Mouse (Mus musculus): ENCODE data around the gene Hoxc10. TPM values are rescaled to one million over a fixed set of nuclear protein-coding genes. Genes with fewer than 3 reads are reported as not detected.

Hoxc10 gene
- polyA plus RNA-seq, 1 experiment, result 2.6 TPM

DNA sequence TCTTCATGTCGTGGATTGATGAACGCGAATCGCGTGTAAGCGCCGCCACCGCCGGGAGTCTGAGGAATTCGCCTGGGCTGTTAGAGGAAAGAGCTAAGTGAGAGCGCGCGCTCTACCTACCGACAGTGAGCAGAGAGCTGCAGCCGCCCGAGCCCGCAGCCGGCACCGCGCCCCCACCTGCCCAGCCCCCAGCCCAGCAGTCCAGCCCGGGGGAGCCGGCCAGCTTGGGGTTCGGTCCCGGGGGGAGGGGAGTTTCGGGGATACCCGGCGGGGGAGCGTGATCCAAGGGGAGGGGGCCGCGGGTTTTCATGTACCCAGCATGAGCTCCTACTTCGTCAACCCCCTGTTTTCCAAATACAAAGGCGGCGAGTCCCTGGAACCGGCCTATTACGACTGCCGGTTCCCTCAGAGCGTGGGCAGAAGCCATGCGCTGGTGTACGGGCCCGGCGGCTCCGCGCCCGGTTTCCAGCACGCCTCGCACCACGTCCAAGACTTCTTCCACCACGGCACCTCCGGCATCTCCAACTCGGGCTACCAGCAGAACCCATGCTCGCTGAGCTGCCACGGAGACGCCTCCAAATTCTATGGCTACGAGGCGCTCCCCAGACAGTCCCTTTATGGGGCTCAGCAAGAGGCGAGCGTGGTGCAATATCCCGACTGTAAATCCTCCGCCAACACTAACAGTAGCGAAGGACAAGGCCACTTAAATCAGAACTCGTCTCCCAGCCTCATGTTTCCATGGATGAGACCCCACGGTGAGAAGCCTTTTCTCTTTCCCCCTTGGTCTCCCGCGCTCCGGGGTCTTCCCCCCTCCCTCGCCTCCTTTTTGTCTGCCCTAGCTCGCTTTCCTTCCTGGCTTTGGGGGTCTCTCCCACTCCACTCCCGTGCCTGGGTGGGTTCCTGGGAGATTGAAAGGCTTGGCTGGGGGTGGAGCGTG is 24.1 kb downstream of the Hoxc10 start, which contains the start of gene Hoxc8:
TSS of gene Hoxc8 (plus strand) at position 147 of the 937 bp plus-strand sequence.
- peak; percentile 35 for DNase-seq (ENCODE audit: low spot score)

- no peak for DNase-seq (ENCODE audit: low spot score)
These were observed 25.2 kb downstream of the Hoxc10 start for GRCm38 (mm10) chr15:102991782-102992181.

GRCm38 (mm10) chr15:102992206-102992605 is 25.6 kb downstream of the Hoxc10 start:
- no peak for DNase-seq (ENCODE audit: low spot score)

- no peak for DNase-seq (ENCODE audit: low spot score)
These were observed 26.3 kb downstream of the Hoxc10 start for GRCm38 (mm10) chr15:102992863-102993262.

DNA sequence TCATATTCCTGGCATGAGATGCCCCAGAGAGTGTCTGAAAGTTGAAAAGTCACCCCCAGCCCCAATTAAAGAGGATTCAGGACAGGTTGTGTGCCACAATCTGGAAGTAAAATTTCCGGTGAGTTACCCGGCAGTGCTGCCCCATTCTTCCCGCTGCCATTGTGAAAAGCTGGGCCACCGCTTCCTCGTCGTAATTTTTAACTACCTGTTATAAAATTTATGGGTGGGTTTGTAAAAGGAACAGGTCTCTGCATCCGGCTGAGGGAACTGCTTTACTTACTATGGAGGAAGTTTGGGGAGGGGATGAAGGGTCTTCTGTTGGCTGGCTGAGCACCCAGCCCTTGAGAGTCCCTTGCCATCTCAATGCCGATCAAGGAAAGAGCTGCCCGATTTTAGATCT is 30.0 kb downstream of the Hoxc10 start:
- no peak for DNase-seq (ENCODE audit: low spot score)

GRCm38 (mm10) chr15:102997431-102997830 is 30.8 kb downstream of the Hoxc10 start:
- DNase-seq (ENCODE audit: low spot score), result no peak

GRCm38 (mm10) chr15:102997939-102998355 is 31.4 kb downstream of the Hoxc10 start, which contains the start of gene Hoxc6:
TSS of gene Hoxc6 (plus strand) at chr15:102998257.
- no peak for DNase-seq (ENCODE audit: low spot score)

DNA sequence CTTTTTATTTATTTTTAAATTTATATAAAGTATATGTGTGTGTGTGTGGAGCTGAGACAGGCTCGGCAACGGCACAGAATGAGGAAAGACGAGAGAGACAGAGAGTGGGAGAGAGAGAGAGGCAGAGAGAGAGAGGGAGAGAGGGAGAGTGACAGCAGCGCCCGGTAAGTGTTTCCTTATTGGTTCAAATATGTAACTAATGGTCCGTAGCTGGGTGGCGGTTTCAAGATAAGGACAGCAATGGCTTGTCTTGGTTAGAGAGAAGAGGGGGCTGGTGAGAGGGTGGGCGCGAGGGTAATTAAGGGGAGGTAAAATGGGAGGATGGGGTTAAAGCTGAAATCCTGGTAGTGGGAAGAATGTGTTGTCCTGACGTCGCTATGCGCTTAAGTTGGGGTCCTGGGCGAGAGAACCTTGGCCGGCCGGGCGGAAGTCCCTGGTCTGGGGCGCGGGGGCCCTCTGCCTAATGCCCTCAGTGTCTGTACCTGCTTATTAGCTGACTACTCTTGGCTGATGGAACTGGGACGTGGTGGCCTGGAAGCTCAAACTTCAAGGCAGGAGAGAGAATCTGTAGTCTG is 32.1 kb downstream of the Hoxc10 start:
- DNase-seq (ENCODE audit: low spot score), result no peak

- DNase-seq (ENCODE audit: low spot score), result peak; percentile 70
These were observed 32.7 kb downstream of the Hoxc10 start for GRCm38 (mm10) chr15:102999183-102999831.

- no peak for DNase-seq (ENCODE audit: low spot score)
These were observed 33.4 kb downstream of the Hoxc10 start for GRCm38 (mm10) chr15:102999955-103000354.

DNA sequence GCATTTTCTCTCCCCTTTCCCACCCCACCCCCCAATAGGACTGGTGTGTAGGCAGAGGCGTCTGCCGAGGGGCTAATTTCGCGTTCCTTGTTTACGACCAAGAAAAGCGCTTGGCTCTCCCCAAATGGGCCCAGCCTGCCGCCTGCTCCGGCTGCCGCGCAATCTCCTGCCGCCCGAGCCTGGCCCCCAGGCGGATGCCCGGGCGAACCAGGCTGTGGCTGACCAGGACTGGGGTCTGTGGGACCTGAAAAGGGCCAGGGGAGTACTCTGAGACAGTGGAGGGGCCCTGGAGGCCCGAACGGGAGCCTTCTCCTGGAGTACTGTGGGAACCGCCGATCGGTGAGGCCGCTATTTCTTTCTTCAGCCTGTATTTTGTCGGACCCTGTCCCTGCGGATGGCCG is 33.9 kb downstream of the Hoxc10 start:
- no peak for DNase-seq (ENCODE audit: low spot score)

DNA sequence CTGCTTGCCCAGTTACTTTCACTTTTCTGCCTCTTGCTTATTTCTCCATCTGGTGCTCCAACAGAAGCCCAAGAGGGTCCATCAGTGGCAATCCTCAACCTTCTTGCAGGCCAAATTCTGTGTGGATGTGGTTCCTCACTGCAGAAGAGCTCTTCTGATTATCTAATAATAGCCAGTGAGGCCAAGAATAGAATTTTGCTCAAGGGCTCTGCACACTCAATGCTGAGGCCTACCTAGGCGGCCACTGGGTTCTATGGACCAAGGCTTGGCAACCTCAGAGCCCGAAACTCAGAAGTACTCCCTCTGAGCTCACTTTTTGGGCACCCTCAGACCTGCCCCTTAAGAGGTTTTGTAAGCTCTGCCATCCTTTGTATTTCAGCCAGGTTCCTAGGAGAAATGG is 34.8 kb downstream of the Hoxc10 start:
- no peak for DNase-seq (ENCODE audit: low spot score)

DNA sequence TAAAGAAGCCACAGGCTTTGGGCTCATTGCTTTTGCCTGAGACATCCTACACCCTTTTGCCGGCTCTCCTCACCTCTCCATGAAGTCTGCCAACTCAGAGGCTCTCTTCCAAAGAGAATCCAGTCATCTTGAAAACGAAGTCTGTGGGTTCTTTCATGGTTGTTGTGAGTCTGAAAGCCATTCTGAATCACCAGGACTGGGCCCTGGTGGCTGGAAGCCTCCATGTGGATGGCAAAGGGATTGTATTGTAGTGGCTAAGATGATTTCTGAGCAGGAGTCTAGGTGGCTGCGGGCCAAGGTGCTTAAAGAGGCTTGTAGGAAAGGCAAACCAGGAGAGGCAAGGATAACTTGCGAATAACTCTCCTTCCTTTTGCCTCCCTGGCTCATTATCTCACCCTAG is 35.6 kb downstream of the Hoxc10 start:
- no peak for DNase-seq (ENCODE audit: low spot score)

- DNase-seq (ENCODE audit: low spot score), result no peak
These were observed 36.3 kb downstream of the Hoxc10 start for GRCm38 (mm10) chr15:103002821-103003448.

GRCm38 (mm10) chr15:103005308-103005707 is 38.7 kb downstream of the Hoxc10 start:
- no peak for DNase-seq (ENCODE audit: low spot score)

DNA sequence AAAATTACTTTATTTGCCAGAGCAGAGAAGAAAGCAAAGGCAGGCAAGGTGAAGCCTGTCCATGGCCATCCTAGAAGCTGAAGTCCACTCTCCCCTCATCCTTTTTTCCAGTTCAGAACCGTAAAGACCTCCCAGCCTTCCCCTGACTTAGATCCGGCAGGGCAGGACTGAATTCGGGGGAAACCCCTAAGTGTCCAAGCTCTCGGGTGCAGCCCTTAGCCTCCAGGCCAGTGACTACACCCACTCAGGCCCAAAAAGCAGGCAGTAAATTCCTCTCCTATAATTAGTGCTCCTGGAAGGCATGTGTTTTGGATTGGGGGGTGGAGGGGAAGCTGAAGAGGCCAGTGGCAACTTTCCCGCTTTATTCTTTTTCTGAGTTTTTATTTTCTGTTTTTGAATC is 39.2 kb downstream of the Hoxc10 start:
- no peak for DNase-seq (ENCODE audit: low spot score)

DNA sequence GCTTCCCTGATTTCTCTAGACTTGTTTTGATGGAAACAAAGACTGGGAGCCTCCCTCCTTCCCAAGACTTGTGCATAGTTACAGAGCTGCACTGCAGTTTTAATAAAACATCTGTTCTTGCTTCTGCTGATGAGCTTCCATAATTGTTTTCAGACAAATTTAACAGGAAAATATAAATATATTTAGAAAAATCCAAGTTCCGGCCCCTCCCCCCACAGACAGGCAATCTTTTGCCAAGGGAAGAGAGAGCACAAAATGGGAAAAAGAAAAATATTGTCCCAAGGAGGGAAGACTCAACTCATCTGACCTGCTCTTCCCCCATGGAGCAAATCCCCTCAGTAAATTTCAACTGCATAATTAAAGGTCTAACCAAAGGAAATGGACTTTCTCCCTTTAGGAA is 39.7 kb downstream of the Hoxc10 start:
- DNase-seq (ENCODE audit: low spot score), result no peak

DNA sequence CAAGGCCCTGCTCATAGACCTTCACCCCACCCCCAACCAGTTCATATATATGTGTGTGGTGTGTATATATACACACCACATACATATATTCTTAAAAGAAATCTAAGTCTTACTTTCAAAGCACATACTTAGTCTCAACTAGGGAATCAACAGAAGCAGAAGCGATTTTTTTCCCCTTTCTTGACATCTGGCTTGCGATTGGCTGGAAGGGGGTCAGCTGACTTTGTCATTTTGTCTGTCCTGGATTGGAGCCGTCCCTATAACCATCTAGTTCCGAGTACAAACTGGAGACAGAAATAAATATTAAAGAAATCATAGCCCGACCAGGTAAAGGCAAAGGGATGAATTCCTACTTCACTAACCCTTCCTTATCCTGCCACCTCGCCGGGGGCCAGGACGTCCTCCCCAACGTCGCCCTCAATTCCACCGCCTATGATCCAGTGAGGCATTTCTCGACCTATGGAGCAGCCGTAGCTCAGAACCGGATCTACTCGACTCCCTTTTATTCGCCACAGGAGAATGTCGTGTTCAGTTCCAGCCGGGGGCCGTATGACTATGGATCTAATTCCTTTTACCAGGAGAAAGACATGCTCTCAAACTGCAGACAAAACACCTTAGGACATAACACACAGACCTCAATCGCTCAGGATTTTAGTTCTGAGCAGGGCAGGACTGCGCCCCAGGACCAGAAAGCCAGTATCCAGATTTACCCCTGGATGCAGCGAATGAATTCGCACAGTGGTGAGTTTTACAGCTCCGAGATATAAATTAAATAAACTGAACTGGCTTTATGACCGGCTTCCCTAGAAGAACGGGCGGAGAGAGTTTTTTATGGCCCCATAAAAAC is 42.9 kb downstream of the Hoxc10 start:
- DNase-seq (ENCODE audit: low spot score), result no peak

GRCm38 (mm10) chr15:103010112-103010846 is 43.7 kb downstream of the Hoxc10 start:
- no peak for DNase-seq (ENCODE audit: low spot score)

DNA sequence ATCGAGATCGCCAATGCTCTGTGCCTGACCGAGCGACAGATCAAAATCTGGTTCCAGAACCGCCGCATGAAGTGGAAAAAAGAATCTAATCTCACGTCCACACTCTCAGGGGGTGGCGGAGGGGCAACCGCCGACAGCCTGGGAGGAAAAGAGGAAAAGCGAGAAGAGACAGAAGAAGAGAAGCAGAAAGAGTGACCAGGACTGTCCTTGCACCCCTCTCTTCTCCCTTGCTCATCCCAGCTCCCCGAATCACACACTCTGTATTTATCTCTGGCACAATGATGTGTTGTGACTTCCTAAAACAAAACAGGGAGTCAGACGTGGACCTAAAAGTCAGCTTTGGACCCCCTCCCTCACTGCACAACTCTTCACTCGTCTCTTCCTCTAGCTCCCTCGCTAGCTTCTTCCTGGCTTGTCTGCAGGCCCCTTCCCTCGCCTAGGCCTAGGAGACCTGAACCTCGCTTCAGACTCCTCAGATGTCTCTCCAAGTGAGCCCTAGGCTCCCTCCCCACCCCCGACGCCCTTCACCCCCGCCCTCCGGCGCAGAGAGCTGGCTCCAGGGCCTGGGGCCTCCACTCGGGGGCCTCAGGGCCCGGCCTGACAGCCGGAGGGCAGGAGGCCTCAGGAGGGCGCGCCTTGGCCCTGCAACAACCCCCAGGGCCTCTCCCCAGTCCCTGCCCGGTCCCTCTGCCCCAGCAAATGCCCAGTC is 44.4 kb downstream of the Hoxc10 start:
- DNase-seq (ENCODE audit: low spot score), result no peak

All from urinary bladder, adult 2 months (tissue).